Mouse (Mus musculus) thymus, postnatal 10 days (tissue): Measurements from ENCODE around the gene Morf4l1.
"Not testable (repeated sequence)": the region's sequence is repeated elsewhere in the genome, so short reads cannot be mapped to it uniquely, and the experiment has no call there.

Source experiments
- DNase-seq, 2 experiments: peaks; one replicate each; pipeline ENCODE4 v3.0.0; 2021; ENCODE audit warnings: low spot score in 2 of 2

Morf4l1 gene

GRCm38 (mm10) chr9:90060574-90060875 lies 54.0 kb downstream of the Morf4l1 start:
- DNase-seq, result no peak

- no peak for DNase-seq
These were observed 54.6 kb downstream of the Morf4l1 start for GRCm38 (mm10) chr9:90059828-90060573.

DNA sequence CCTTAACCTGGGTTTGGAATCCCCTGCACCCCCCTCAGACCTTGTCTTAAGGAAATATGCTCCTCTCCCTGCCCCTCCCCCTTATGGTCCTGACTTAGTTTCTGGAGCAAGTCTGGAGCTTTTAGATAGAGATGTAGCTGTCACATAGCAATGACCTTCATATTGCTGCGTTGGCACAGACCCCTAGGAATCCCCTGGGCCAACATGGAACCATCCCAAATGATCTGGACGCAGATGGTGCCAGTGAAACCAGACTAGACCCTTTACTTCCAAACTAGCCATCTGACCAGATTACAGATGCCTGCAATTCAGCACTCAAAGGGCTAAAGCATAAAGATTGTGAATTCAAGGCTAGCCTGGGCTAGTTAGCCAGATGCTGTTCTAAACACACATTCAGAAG lies 57.9 kb downstream of the Morf4l1 start:
- DNase-seq, result no peak

DNA sequence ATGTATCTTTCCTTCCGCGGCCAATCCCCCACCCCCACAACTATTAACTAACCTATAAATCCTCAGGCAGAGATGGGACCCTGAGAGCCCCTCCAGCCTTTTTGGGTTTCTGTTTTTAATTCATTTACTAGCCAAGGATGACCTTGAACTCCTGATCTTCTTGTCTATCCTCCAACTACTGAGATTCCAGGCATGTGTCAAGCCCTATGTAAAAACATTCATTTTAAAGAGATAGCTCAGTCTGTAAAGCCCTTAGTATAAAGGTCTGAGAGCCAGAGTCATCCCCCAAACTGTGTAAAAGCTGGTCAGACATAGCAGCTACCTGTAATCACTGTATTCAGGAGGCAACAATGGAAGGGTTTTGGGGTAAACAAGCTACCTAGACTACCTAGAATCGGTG lies 58.7 kb downstream of the Morf4l1 start:
- DNase-seq, result no peak

- DNase-seq, result no peak
These were observed 59.2 kb downstream of the Morf4l1 start for GRCm38 (mm10) chr9:90055409-90055808.

DNA sequence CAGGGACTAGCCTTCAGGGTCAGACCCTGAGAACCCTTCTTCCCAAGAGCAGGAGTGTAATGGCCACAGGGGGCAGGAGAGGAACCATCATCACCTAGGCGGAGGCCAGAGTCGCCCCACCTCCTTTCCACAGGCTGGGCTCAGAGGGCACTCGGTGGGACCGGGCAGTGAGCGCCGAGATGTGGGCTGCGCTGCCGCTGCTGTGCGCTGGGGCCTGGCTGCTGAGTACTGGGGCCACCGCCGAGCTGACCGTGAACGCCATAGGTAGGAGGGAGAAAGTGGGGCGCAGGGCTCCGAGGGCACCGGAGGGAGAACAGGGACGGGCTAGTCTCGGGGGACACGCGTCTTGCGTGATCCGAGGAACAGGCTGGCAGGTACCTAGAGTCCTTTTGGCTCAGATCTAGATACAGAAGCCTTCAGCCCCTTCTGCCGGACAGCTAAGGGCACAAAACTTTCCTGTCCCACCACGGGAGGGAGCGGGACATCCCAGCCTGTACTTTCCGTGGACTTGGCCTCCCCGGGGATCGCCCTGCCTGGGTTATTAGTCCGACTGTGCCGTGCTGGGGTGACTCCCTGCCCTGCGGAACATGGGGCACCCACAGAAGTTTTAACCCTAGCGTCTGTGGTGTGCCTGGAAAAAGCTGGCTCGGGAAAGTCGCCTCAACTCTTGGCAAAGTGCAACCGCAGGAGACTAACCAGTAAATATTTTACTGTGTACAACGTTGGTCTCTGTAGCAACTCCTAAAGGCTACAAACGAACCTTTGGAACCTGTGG lies 60.0 kb downstream of the Morf4l1 start:
- DNase-seq, result no peak

DNA sequence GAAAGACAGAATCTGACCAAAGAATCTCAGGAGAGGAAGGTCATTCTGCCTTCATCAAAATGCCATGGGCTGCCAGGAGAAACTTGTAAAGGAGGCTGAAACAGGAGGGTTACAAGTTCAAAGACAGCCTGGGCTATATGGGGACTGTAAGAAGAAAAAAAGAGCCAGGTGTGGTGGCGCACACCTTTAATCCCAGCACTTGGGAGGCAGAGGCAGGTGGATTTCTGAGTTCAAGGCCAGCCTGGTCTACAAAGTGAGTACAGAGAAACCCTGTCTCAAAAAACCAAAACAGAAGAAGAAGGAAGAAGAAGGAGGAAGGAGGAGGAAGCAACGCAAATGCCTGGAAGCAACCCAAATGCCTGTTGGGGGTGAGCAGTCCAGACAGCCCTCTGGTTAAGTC lies 60.7 kb downstream of the Morf4l1 start, which contains the start of gene Ctsh:
Gene Ctsh, plus strand, starts transcription at position 301 of the 400 bp plus-strand sequence.
- no peak for DNase-seq

GRCm38 (mm10) chr9:90047937-90048627 lies 66.5 kb downstream of the Morf4l1 start:
- DNase-seq, result no peak

DNA sequence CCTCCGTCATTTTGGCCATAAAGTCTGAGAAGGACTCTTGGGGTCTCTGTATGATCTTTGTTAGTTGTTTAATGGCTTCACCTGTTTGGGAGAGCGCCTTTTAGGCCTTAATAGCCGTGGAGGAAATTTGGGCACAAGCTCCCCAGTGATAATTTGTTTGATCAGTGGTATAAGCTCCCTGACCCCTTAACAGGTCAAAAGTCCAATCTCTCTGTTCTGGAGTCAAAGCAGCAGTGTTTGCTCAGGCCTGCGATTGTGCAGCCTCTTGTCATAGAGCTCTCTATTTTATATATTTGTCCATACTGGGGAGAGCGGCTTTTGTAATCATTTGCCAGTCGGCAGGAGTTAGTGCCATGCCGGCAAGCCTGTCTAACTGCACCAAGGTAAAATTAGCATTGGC lies 69.4 kb downstream of the Morf4l1 start:
- no peak for DNase-seq

DNA sequence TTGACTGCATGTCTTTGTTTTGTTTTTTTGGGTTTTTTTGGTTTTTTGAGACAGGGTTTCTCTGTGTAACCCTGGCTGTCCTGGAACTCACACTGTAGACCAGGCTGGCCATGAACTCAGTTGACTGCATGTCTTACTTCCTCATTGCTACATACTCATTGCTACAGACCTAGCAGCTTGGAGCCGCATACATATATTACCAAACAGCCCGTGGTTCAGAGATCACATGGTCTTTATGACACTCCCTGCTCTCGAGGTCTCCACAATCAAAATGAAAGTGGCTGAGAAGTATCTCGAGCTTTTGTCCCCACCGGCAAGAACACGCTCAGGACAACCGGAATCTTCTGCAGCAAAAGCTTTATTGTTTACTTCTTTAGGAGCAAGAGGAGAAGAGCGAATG lies 71.7 kb downstream of the Morf4l1 start:
- DNase-seq, result not testable (repeated sequence)
